Mouse (Mus musculus) E14TG2a.4 (cell line): ENCODE data around the gene Nktr.

Source experiments
- H3K27me3 ChIP-seq: 2 replicates; pipeline ENCODE4 v1.6.1; 2014; ENCODE audit warnings: low read length, control low read depth; ENCODE audit not compliant: insufficient read depth
- H3K36me3 ChIP-seq: 2 replicates; pipeline ENCODE4 v1.6.1; 2014; ENCODE audit warnings: low read length, control low read depth; ENCODE audit not compliant: insufficient read depth
- H3K4me1 ChIP-seq: replicated peaks from 2 replicates; pipeline ENCODE4 v1.6.1; 2014; ENCODE audit warnings: low read depth, low read length, control low read depth
- H3K4me3 ChIP-seq: replicated peaks from 2 replicates; pipeline ENCODE4 v1.5.1; 2014; ENCODE audit warnings: mild to moderate bottlenecking, low read length
- H3K9me3 ChIP-seq: 2 replicates; pipeline ENCODE4 v1.6.1; 2014; ENCODE audit warnings: low read length, control low read depth
- CTCF ChIP-seq: conservative IDR thresholded peaks from 2 replicates; pipeline ENCODE4 v1.5.1; 2014; ENCODE audit warnings: low read length
- NANOG ChIP-seq: IDR thresholded peaks from 2 replicates; pipeline ENCODE4 v1.6.1; 2014; ENCODE audit warnings: borderline replicate concordance, low read length, mixed read lengths
- POU5F1 ChIP-seq: IDR thresholded peaks from 2 replicates; pipeline ENCODE4 v1.6.1; 2014; ENCODE audit warnings: low read length, borderline replicate concordance

The Nktr gene

GRCm38 (mm10) chr9:121718792-121719318 is at the start of gene Nktr:
TSS of gene Nktr (plus strand) at chr9:121719169.
- H3K4me3 ChIP-seq: peak within 1 kb of the TSS; percentile 83
- H3K27me3 ChIP-seq: peaks cover 8% of the 10 kb centered on the region
- H3K4me1 ChIP-seq: peaks cover 23% of the 10 kb centered on the region
- TF ChIP-seq POU5F1 (no peak), NANOG (0 out of 2 replicates have a peak, but pooled peaks have one; percentile 9)
- peaks cover 3% of the 10 kb centered on the region for H3K36me3 ChIP-seq
- no peaks in the 10 kb centered on the region for H3K9me3 ChIP-seq

- H3K4me3 ChIP-seq: peak overlapping the region; percentile 63
- H3K4me1 ChIP-seq: peaks cover 30% of the 10 kb centered on the region
- TF ChIP-seq CTCF (no peak), POU5F1 (no peak), NANOG (no peak)
- H3K27me3 ChIP-seq: peaks cover 84% of the 10 kb centered on the region
- no peaks in the 10 kb centered on the region for H3K36me3 ChIP-seq
- H3K9me3 ChIP-seq: no peaks in the 10 kb centered on the region
Measured at GRCm38 (mm10) chr9:121669348-121669791, 49.6 kb upstream of the Nktr start.

- no peaks in the 10 kb centered on the region for H3K36me3 ChIP-seq
- peaks cover 67% of the 10 kb centered on the region for H3K27me3 ChIP-seq
- H3K4me3 ChIP-seq: no peak overlapping the region
- H3K4me1 ChIP-seq: peaks cover 30% of the 10 kb centered on the region
- H3K9me3 ChIP-seq: no peaks in the 10 kb centered on the region
- TF ChIP-seq NANOG (no peak), CTCF (peak; percentile 57)
Measured at GRCm38 (mm10) chr9:121671300-121671699, 47.7 kb upstream of the Nktr start.

GRCm38 (mm10) chr9:121672311-121672710 is 46.7 kb upstream of the Nktr start:
- no peak overlapping the region for H3K4me3 ChIP-seq
- H3K9me3 ChIP-seq: no peaks in the 10 kb centered on the region

GRCm38 (mm10) chr9:121673716-121674115 is 45.3 kb upstream of the Nktr start:
- Histone ChIP-seq H3K4me3 (no peak overlapping the region), H3K36me3 (no peaks in the 10 kb centered on the region), H3K4me1 (peaks cover 23% of the 10 kb centered on the region), H3K9me3 (no peaks in the 10 kb centered on the region), H3K27me3 (peaks cover 53% of the 10 kb centered on the region)
- TF ChIP-seq CTCF (no peak), POU5F1 (no peak), NANOG (no peak)

More at GRCm38 (mm10) chr9:121672311-121672710, 46.7 kb upstream of the Nktr start:
- no peaks in the 10 kb centered on the region for H3K36me3 ChIP-seq
- H3K4me1 ChIP-seq: peaks cover 29% of the 10 kb centered on the region
- peaks cover 61% of the 10 kb centered on the region for H3K27me3 ChIP-seq
- TF ChIP-seq NANOG (no peak), CTCF (no peak), POU5F1 (no peak)

- Histone ChIP-seq H3K9me3 (no peaks in the 10 kb centered on the region), H3K4me1 (peaks cover 10% of the 10 kb centered on the region), H3K27me3 (peaks cover 40% of the 10 kb centered on the region), H3K4me3 (no peak overlapping the region), H3K36me3 (no peaks in the 10 kb centered on the region)
- TF ChIP-seq CTCF: no peak
- TF ChIP-seq POU5F1: no peak
- TF ChIP-seq NANOG: no peak
Measured at GRCm38 (mm10) chr9:121675011-121675410, 44.0 kb upstream of the Nktr start.

GRCm38 (mm10) chr9:121675556-121675955 is 43.4 kb upstream of the Nktr start:
- no peak overlapping the region for H3K4me3 ChIP-seq
- H3K27me3 ChIP-seq: peaks cover 35% of the 10 kb centered on the region
- H3K9me3 ChIP-seq: no peaks in the 10 kb centered on the region
- peaks cover 4% of the 10 kb centered on the region for H3K4me1 ChIP-seq
- no peaks in the 10 kb centered on the region for H3K36me3 ChIP-seq
- TF ChIP-seq CTCF (no peak), POU5F1 (no peak), NANOG (no peak)

- Histone ChIP-seq H3K4me3 (no peak overlapping the region), H3K4me1 (peaks cover 6% of the 10 kb centered on the region), H3K27me3 (peaks cover 23% of the 10 kb centered on the region), H3K36me3 (no peaks in the 10 kb centered on the region), H3K9me3 (no peaks in the 10 kb centered on the region)
- no peak for TF ChIP-seq NANOG
- TF ChIP-seq CTCF: no peak
- TF ChIP-seq POU5F1: no peak
Measured at GRCm38 (mm10) chr9:121677069-121677468, 41.9 kb upstream of the Nktr start.

- peaks cover 10% of the 10 kb centered on the region for H3K4me1 ChIP-seq
- no peaks in the 10 kb centered on the region for H3K36me3 ChIP-seq
- TF ChIP-seq CTCF (no peak), POU5F1 (no peak), NANOG (no peak)
- no peak overlapping the region for H3K4me3 ChIP-seq
- H3K27me3 ChIP-seq: peaks cover 19% of the 10 kb centered on the region
- no peaks in the 10 kb centered on the region for H3K9me3 ChIP-seq
Measured at GRCm38 (mm10) chr9:121677476-121677875, 41.5 kb upstream of the Nktr start.
